Mouse (Mus musculus): Measurements from ENCODE around the gene Appl2.

GRCm38 (mm10) chr10:83565449-83566441, 82.8 kb downstream of the Appl2 start:
- no peak for TF ChIP-seq POLR2A (IDR thresholded peaks at IDR 0.05; ENCODE audit: low read depth, low read length)
- TF ChIP-seq CTCF (IDR thresholded peaks at IDR 0.05; ENCODE audit: borderline replicate concordance, insufficient read depth, low read length): no peak

All from embryonic fibroblast, embryonic 13.5 days (primary cell).